Mouse (Mus musculus): Measurements from ENCODE around the gene Dusp18.

Dusp18 gene

GRCm38 (mm10) chr11:3894406-3895281, at the start of gene Dusp18, which contains the start of gene 4921536K21Rik:
TSS of gene Dusp18 (plus strand) at chr11:3895240.
TSS of gene 4921536K21Rik (minus strand) at chr11:3895098.
- DNase-seq, result peak; percentile 95

- DNase-seq, result no peak
These were observed 48.7 kb upstream of the Dusp18 start for GRCm38 (mm10) chr11:3846351-3846750.

GRCm38 (mm10) chr11:3849469-3850314, 45.3 kb upstream of the Dusp18 start:
- no peak for DNase-seq

- no peak for DNase-seq
These were observed 44.8 kb upstream of the Dusp18 start for GRCm38 (mm10) chr11:3850315-3850614.

GRCm38 (mm10) chr11:3850746-3851277, 44.2 kb upstream of the Dusp18 start:
- DNase-seq, result no peak

GRCm38 (mm10) chr11:3851872-3852271, 43.2 kb upstream of the Dusp18 start:
- DNase-seq, result no peak

GRCm38 (mm10) chr11:3853031-3853430, 42.0 kb upstream of the Dusp18 start:
- DNase-seq, result no peak

- DNase-seq, result no peak
These were observed 41.5 kb upstream of the Dusp18 start for GRCm38 (mm10) chr11:3853481-3854034.

GRCm38 (mm10) chr11:3854156-3854555, 40.9 kb upstream of the Dusp18 start:
- DNase-seq, result no peak

GRCm38 (mm10) chr11:3855846-3856245, 39.2 kb upstream of the Dusp18 start:
- no peak for DNase-seq

GRCm38 (mm10) chr11:3857902-3858301, 37.1 kb upstream of the Dusp18 start:
- DNase-seq, result no peak

- DNase-seq, result no peak
These were observed 35.3 kb upstream of the Dusp18 start for GRCm38 (mm10) chr11:3859778-3860177.

- DNase-seq, result no peak
These were observed 34.7 kb upstream of the Dusp18 start for GRCm38 (mm10) chr11:3860361-3860760.

- DNase-seq, result no peak
These were observed 32.2 kb upstream of the Dusp18 start for GRCm38 (mm10) chr11:3862661-3863453.

GRCm38 (mm10) chr11:3863454-3864112, 31.5 kb upstream of the Dusp18 start, which contains the start of gene Osbp2:
TSS of gene Osbp2 (minus strand) at chr11:3863903.
- DNase-seq, result peak; percentile 78

- DNase-seq, result peak; percentile 7
These were observed 30.7 kb upstream of the Dusp18 start for GRCm38 (mm10) chr11:3864343-3864742.

- no peak for DNase-seq
These were observed 18.6 kb upstream of the Dusp18 start for GRCm38 (mm10) chr11:3876419-3876818.

- no peak for DNase-seq
These were observed 16.4 kb upstream of the Dusp18 start for GRCm38 (mm10) chr11:3878660-3879059.

GRCm38 (mm10) chr11:3879836-3880235, 15.2 kb upstream of the Dusp18 start:
- peak; percentile 81 for DNase-seq

GRCm38 (mm10) chr11:3883711-3884110, 11.3 kb upstream of the Dusp18 start:
- DNase-seq, result no peak

- no peak for DNase-seq
These were observed 7.7 kb upstream of the Dusp18 start for GRCm38 (mm10) chr11:3887331-3887730.

GRCm38 (mm10) chr11:3893970-3894369, 1.1 kb upstream of the Dusp18 start:
- no peak for DNase-seq

Measured in kidney, adult 18-20 months (tissue).